ENCODE assay signal across 21 mouse cellular contexts in the genomic region with DNA sequence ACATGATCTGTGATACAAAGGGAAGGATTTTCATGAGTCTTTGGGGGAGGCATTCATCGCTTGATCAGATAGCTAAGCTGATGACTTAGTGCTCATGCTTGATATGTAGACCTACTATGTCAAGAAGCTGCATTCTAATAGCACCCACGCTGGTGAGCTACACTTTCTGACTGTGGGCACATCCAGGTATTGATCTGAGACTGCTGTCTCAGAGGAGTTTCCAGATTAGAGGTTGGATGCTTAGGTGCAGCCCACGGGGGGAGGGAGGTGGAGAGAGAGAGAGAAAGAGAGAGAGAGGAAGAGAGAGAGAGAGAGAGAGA. TPM values are rescaled to one million over a fixed set of nuclear protein-coding genes. Genes with fewer than 3 reads are reported as not detected.
DNase-seq lines count a peak whose midpoint lies in the region; ATAC-seq lines count a peak whose summit lies in the region.
"Had no signal": no experiment of that assay in that cellular context is flagged by ENCODE, and none has a peak within 500 bp of the region (broad histone marks: within the 10 kb centered on the region; RNA-seq: fewer than 3 reads in every experiment).

No protein-coding gene starts in this region.

- no peak overlapping the region for H3K27ac ChIP-seq in intestine, embryonic 14.5 days (ENCODE audit: low read depth)
- no peak overlapping the region for H3K27ac ChIP-seq in intestine, embryonic 16.5 days (ENCODE audit: low read length)
- H3K27ac ChIP-seq in forebrain, embryonic 13.5 days = no peak overlapping the region
- no peak overlapping the region for H3K27ac ChIP-seq in hindbrain, embryonic 13.5 days
- no peak overlapping the region for H3K27ac ChIP-seq in midbrain, embryonic 15.5 days
- H3K27ac ChIP-seq: embryonic facial prominence, embryonic 15.5 days; liver, embryonic 13.5 days had no signal

- no peaks in the 10 kb centered on the region for H3K36me3 ChIP-seq in intestine, embryonic 14.5 days (ENCODE audit: control insufficient read depth, insufficient read depth, low read length)
- H3K36me3 ChIP-seq in intestine, embryonic 16.5 days (ENCODE audit: control insufficient read depth, insufficient read depth, low read length) = no peaks in the 10 kb centered on the region
- H3K36me3 ChIP-seq in forebrain, embryonic 13.5 days (ENCODE audit: poor library complexity, severe bottlenecking) = no peaks in the 10 kb centered on the region
- H3K36me3 ChIP-seq in hindbrain, embryonic 13.5 days = no peaks in the 10 kb centered on the region
- H3K36me3 ChIP-seq in midbrain, embryonic 15.5 days (replicated peaks) = no peaks in the 10 kb centered on the region
- H3K36me3 ChIP-seq: embryonic facial prominence, embryonic 15.5 days; liver, embryonic 13.5 days had no signal

- H3K9me3 ChIP-seq in intestine, embryonic 14.5 days (ENCODE audit: control insufficient read depth, low read length) = no peaks in the 10 kb centered on the region
- H3K9me3 ChIP-seq in intestine, embryonic 16.5 days (ENCODE audit: control insufficient read depth, low read length) = no peaks in the 10 kb centered on the region
- H3K9me3 ChIP-seq in forebrain, embryonic 13.5 days (replicated peaks) = no peaks in the 10 kb centered on the region
- no peaks in the 10 kb centered on the region for H3K9me3 ChIP-seq in hindbrain, embryonic 13.5 days
- H3K9me3 ChIP-seq in midbrain, embryonic 15.5 days = no peaks in the 10 kb centered on the region
- H3K9me3 ChIP-seq: embryonic facial prominence, embryonic 15.5 days; liver, embryonic 13.5 days had no signal

- no peak overlapping the region for H3K4me3 ChIP-seq in intestine, embryonic 14.5 days (ENCODE audit: low read depth, low read length)
- H3K4me3 ChIP-seq in intestine, embryonic 16.5 days (ENCODE audit: low read length) = no peak overlapping the region
- H3K4me3 ChIP-seq in forebrain, embryonic 13.5 days = no peak overlapping the region
- H3K4me3 ChIP-seq in hindbrain, embryonic 13.5 days = no peak overlapping the region
- no peak overlapping the region for H3K4me3 ChIP-seq in midbrain, embryonic 15.5 days
- H3K4me3 ChIP-seq: embryonic facial prominence, embryonic 15.5 days; liver, embryonic 13.5 days had no signal

- no peak for DNase-seq in intestine, embryonic 14.5 days (ENCODE audit: low spot score)
- DNase-seq in layer of hippocampus, adult 9-10 months (ENCODE audit: low spot score) = no peak
- no peak for DNase-seq in thymus, postnatal 0 days (ENCODE audit: low spot score)
- DNase-seq in gastrocnemius, adult 18-20 months (ENCODE audit: low spot score) = no peak

- ATAC-seq in intestine, embryonic 14.5 days (replicated peaks; ENCODE audit: low FRiP score, low TSS enrichment, low read depth) = peak; percentile 23; the same call in 1 of the 2 replicates
- no peak for ATAC-seq in intestine, embryonic 16.5 days
- ATAC-seq in forebrain, embryonic 13.5 days = peak; percentile 57
- peak; percentile 58 for ATAC-seq in hindbrain, embryonic 13.5 days (ENCODE audit: low FRiP score)
- peak; percentile 75 for ATAC-seq in midbrain, embryonic 15.5 days (replicated peaks)

- no peak overlapping the region for H3K9ac ChIP-seq in intestine, embryonic 14.5 days (ENCODE audit: low read length)
- H3K9ac ChIP-seq in intestine, embryonic 16.5 days (ENCODE audit: low read depth, low read length) = no peak overlapping the region
- H3K9ac ChIP-seq in forebrain, embryonic 13.5 days = no peak overlapping the region
- H3K9ac ChIP-seq in hindbrain, embryonic 13.5 days = no peak overlapping the region
- H3K9ac ChIP-seq in midbrain, embryonic 15.5 days = no peak overlapping the region
- H3K9ac ChIP-seq: embryonic facial prominence, embryonic 15.5 days; liver, embryonic 13.5 days had no signal

- no peak overlapping the region for H3K4me2 ChIP-seq in intestine, embryonic 14.5 days (ENCODE audit: low read length)
- no peak overlapping the region for H3K4me2 ChIP-seq in intestine, embryonic 16.5 days (ENCODE audit: low read depth, low read length)
- no peak overlapping the region for H3K4me2 ChIP-seq in forebrain, embryonic 13.5 days
- no peak overlapping the region for H3K4me2 ChIP-seq in hindbrain, embryonic 13.5 days
- H3K4me2 ChIP-seq in midbrain, embryonic 15.5 days = no peak overlapping the region
- H3K4me2 ChIP-seq: embryonic facial prominence, embryonic 15.5 days; heart, embryonic 11.5 days; liver, embryonic 13.5 days had no signal

- no peaks in the 10 kb centered on the region for H3K4me1 ChIP-seq in intestine, embryonic 14.5 days (replicated peaks; ENCODE audit: control insufficient read depth, insufficient read depth, low read length)
- H3K4me1 ChIP-seq in intestine, embryonic 16.5 days (ENCODE audit: control insufficient read depth, insufficient read depth, low read length) = no peaks in the 10 kb centered on the region
- H3K4me1 ChIP-seq in forebrain, embryonic 13.5 days = no peaks in the 10 kb centered on the region
- no peaks in the 10 kb centered on the region for H3K4me1 ChIP-seq in hindbrain, embryonic 13.5 days (replicated peaks)
- no peaks in the 10 kb centered on the region for H3K4me1 ChIP-seq in midbrain, embryonic 15.5 days
- H3K4me1 ChIP-seq: embryonic facial prominence, embryonic 15.5 days; liver, embryonic 13.5 days had no signal

- WGBS in intestine, embryonic 14.5 days = 32% methylated on average over 3 of the region's 3 CpGs
- 37% methylated on average over 3 of the region's 3 CpGs for WGBS in intestine, embryonic 16.5 days
- 29% methylated on average over 3 of the region's 3 CpGs for WGBS in forebrain, embryonic 13.5 days
- WGBS in hindbrain, embryonic 13.5 days = 37% methylated on average over 3 of the region's 3 CpGs
- WGBS in midbrain, embryonic 15.5 days = 23% methylated on average over 3 of the region's 3 CpGs

- H3K27me3 ChIP-seq in intestine, embryonic 14.5 days (replicated peaks; ENCODE audit: control insufficient read depth, insufficient read depth, low read length) = no peaks in the 10 kb centered on the region
- H3K27me3 ChIP-seq in intestine, embryonic 16.5 days (replicated peaks; ENCODE audit: control insufficient read depth, insufficient read depth, low read length) = no peaks in the 10 kb centered on the region
- no peaks in the 10 kb centered on the region for H3K27me3 ChIP-seq in forebrain, embryonic 13.5 days
- peaks cover 15% of the 10 kb centered on the region; the same call in 1 of the 2 replicates for H3K27me3 ChIP-seq in hindbrain, embryonic 13.5 days
- H3K27me3 ChIP-seq in midbrain, embryonic 15.5 days (replicated peaks) = 0 out of 2 replicates have a peak, but pooled peaks cover 2% of the 10 kb centered on the region

RNA-seq across cellular contexts. Expression of a gene that starts 3.1 kb away (rescaled TPM):
- not detected in 2 replicates for polyA plus RNA-seq in intestine, embryonic 14.5 days (2014; fragmentation: Nextera tagmentation; extraction: Ambion mirVana)
- not detected in 2 replicates for polyA plus RNA-seq in intestine, embryonic 16.5 days (2015; fragmentation: Nextera tagmentation; extraction: Ambion mirVana)
- polyA plus RNA-seq in forebrain, embryonic 13.5 days (2015; fragmentation: Nextera tagmentation; extraction: Ambion mirVana) = not detected in 2 replicates
- not detected in 2 replicates for polyA plus RNA-seq in hindbrain, embryonic 13.5 days (2015; fragmentation: Nextera tagmentation; extraction: Ambion mirVana)
- polyA plus RNA-seq in midbrain, embryonic 15.5 days (2015; fragmentation: Nextera tagmentation; extraction: Ambion mirVana) = 0.10 and 0.26 TPM in 2 replicates
- polyA plus RNA-seq in thymus, postnatal 0 days (2015; fragmentation: Nextera tagmentation; extraction: Ambion mirVana) = not detected in 2 replicates
- total RNA-seq in gastrocnemius, adult 18-20 months (2021) = not detected
- total RNA-seq: adrenal gland, adult 2 months; common myeloid progenitor, adult 5-6 weeks; gastrocnemius, postnatal 36 days; heart, postnatal 25 days; layer of hippocampus, postnatal 36 days; left cerebral cortex, postnatal 4 days had no signal
- polyA plus RNA-seq: adrenal gland, adult 2 months; C2C12; heart, embryonic 11.5 days; kidney, adult 2 months; liver, embryonic 13.5 days; spleen, adult 2 months; testis, adult 2 months had no signal

RNA-seq across cellular contexts. Expression of a gene that starts 9.0 kb away (rescaled TPM):
- polyA plus RNA-seq in intestine, embryonic 14.5 days (2014; fragmentation: Nextera tagmentation; extraction: Ambion mirVana) = not detected in 2 replicates
- not detected in 2 replicates for polyA plus RNA-seq in intestine, embryonic 16.5 days (2015; fragmentation: Nextera tagmentation; extraction: Ambion mirVana)
- not detected in 2 replicates for polyA plus RNA-seq in forebrain, embryonic 13.5 days (2015; fragmentation: Nextera tagmentation; extraction: Ambion mirVana)
- polyA plus RNA-seq in hindbrain, embryonic 13.5 days (2015; fragmentation: Nextera tagmentation; extraction: Ambion mirVana) = not detected in 2 replicates
- not detected in 2 replicates for polyA plus RNA-seq in midbrain, embryonic 15.5 days (2015; fragmentation: Nextera tagmentation; extraction: Ambion mirVana)
- not detected in 2 replicates for polyA plus RNA-seq in thymus, postnatal 0 days (2015; fragmentation: Nextera tagmentation; extraction: Ambion mirVana)
- total RNA-seq in gastrocnemius, adult 18-20 months (2021) = not detected
- total RNA-seq: adrenal gland, adult 2 months; common myeloid progenitor, adult 5-6 weeks; gastrocnemius, postnatal 36 days; heart, postnatal 25 days; layer of hippocampus, postnatal 36 days; left cerebral cortex, postnatal 4 days had no signal
- polyA plus RNA-seq: adrenal gland, adult 2 months; C2C12; embryonic facial prominence, embryonic 15.5 days; heart, embryonic 11.5 days; kidney, adult 2 months; liver, embryonic 13.5 days; spleen, adult 2 months; testis, adult 2 months had no signal

RNA-seq across cellular contexts. Expression of a gene that starts 10.2 kb away (rescaled TPM):
- not detected in 2 replicates for polyA plus RNA-seq in intestine, embryonic 14.5 days (2014; fragmentation: Nextera tagmentation; extraction: Ambion mirVana)
- polyA plus RNA-seq in intestine, embryonic 16.5 days (2015; fragmentation: Nextera tagmentation; extraction: Ambion mirVana) = not detected in 2 replicates
- polyA plus RNA-seq in forebrain, embryonic 13.5 days (2015; fragmentation: Nextera tagmentation; extraction: Ambion mirVana) = not detected in 2 replicates
- not detected in 2 replicates for polyA plus RNA-seq in hindbrain, embryonic 13.5 days (2015; fragmentation: Nextera tagmentation; extraction: Ambion mirVana)
- not detected in 2 replicates for polyA plus RNA-seq in midbrain, embryonic 15.5 days (2015; fragmentation: Nextera tagmentation; extraction: Ambion mirVana)
- polyA plus RNA-seq in thymus, postnatal 0 days (2015; fragmentation: Nextera tagmentation; extraction: Ambion mirVana) = 83.6 and 90.3 TPM in 2 replicates
- under 1 TPM in 1 of 2 experiments, not detected in 1; 0.74 TPM for total RNA-seq in gastrocnemius, adult 18-20 months (2021)
- total RNA-seq: adrenal gland, adult 2 months; common myeloid progenitor, adult 5-6 weeks; heart, postnatal 25 days; layer of hippocampus, postnatal 36 days; left cerebral cortex, postnatal 4 days had no signal
- polyA plus RNA-seq: adrenal gland, adult 2 months; C2C12; embryonic facial prominence, embryonic 15.5 days; heart, embryonic 11.5 days; liver, embryonic 13.5 days; testis, adult 2 months had no signal

RNA-seq across cellular contexts. Expression of a gene that starts 16.1 kb away (rescaled TPM):
- polyA plus RNA-seq in intestine, embryonic 14.5 days (2014; fragmentation: Nextera tagmentation; extraction: Ambion mirVana) = not detected in 2 replicates
- not detected in 2 replicates for polyA plus RNA-seq in intestine, embryonic 16.5 days (2015; fragmentation: Nextera tagmentation; extraction: Ambion mirVana)
- polyA plus RNA-seq in forebrain, embryonic 13.5 days (2015; fragmentation: Nextera tagmentation; extraction: Ambion mirVana) = not detected in 2 replicates
- not detected in 2 replicates for polyA plus RNA-seq in hindbrain, embryonic 13.5 days (2015; fragmentation: Nextera tagmentation; extraction: Ambion mirVana)
- not detected in 2 replicates for polyA plus RNA-seq in midbrain, embryonic 15.5 days (2015; fragmentation: Nextera tagmentation; extraction: Ambion mirVana)
- polyA plus RNA-seq in thymus, postnatal 0 days (2015; fragmentation: Nextera tagmentation; extraction: Ambion mirVana) = not detected in 2 replicates
- total RNA-seq in gastrocnemius, adult 18-20 months (2021) = not detected
- total RNA-seq: adrenal gland, adult 2 months; common myeloid progenitor, adult 5-6 weeks; gastrocnemius, postnatal 36 days; heart, postnatal 25 days; layer of hippocampus, postnatal 36 days; left cerebral cortex, postnatal 4 days had no signal
- polyA plus RNA-seq: adrenal gland, adult 2 months; C2C12; heart, embryonic 11.5 days; kidney, adult 2 months; liver, embryonic 13.5 days; spleen, adult 2 months; testis, adult 2 months had no signal

RNA-seq across cellular contexts. Expression of a gene that starts 33.3 kb away (rescaled TPM):
- not detected in 2 replicates for polyA plus RNA-seq in intestine, embryonic 14.5 days (2014; fragmentation: Nextera tagmentation; extraction: Ambion mirVana)
- polyA plus RNA-seq in intestine, embryonic 16.5 days (2015; fragmentation: Nextera tagmentation; extraction: Ambion mirVana) = not detected in 2 replicates
- not detected in 2 replicates for polyA plus RNA-seq in forebrain, embryonic 13.5 days (2015; fragmentation: Nextera tagmentation; extraction: Ambion mirVana)
- polyA plus RNA-seq in hindbrain, embryonic 13.5 days (2015; fragmentation: Nextera tagmentation; extraction: Ambion mirVana) = not detected in 2 replicates
- not detected in 2 replicates for polyA plus RNA-seq in midbrain, embryonic 15.5 days (2015; fragmentation: Nextera tagmentation; extraction: Ambion mirVana)
- polyA plus RNA-seq in thymus, postnatal 0 days (2015; fragmentation: Nextera tagmentation; extraction: Ambion mirVana) = not detected in 2 replicates
- not detected for total RNA-seq in gastrocnemius, adult 18-20 months (2021)
- total RNA-seq: adrenal gland, adult 2 months; common myeloid progenitor, adult 5-6 weeks; gastrocnemius, postnatal 36 days; heart, postnatal 25 days; layer of hippocampus, postnatal 36 days; left cerebral cortex, postnatal 4 days had no signal
- polyA plus RNA-seq: adrenal gland, adult 2 months; C2C12; embryonic facial prominence, embryonic 15.5 days; heart, embryonic 11.5 days; kidney, adult 2 months; liver, embryonic 13.5 days; spleen, adult 2 months; testis, adult 2 months had no signal

Comparison
In these comparisons a context has a peak if more than half of its experiments do, and no peak if none do; other contexts are left out.
1. RNA of a gene that starts 10.2 kb away (polyA plus RNA-seq): 83.6 to 90.3 TPM in thymus, postnatal 0 days; not detected in intestine, embryonic 14.5 days, not detected in intestine, embryonic 16.5 days, not detected in forebrain, embryonic 13.5 days, not detected in hindbrain, embryonic 13.5 days and not detected in midbrain, embryonic 15.5 days; every median in the first group is over 10 times any median in the second.